Mouse (Mus musculus): Measurements from ENCODE around the gene Iscu. TPM values are rescaled to one million over a fixed set of nuclear protein-coding genes. Genes with fewer than 3 reads are reported as not detected.
"Not testable (repeated sequence)": the region's sequence is repeated elsewhere in the genome, so short reads cannot be mapped to it uniquely, and the experiment has no call there.

Iscu gene
- total RNA-seq, 2 experiments from 2014 or later = 115 to 126 TPM

DNA sequence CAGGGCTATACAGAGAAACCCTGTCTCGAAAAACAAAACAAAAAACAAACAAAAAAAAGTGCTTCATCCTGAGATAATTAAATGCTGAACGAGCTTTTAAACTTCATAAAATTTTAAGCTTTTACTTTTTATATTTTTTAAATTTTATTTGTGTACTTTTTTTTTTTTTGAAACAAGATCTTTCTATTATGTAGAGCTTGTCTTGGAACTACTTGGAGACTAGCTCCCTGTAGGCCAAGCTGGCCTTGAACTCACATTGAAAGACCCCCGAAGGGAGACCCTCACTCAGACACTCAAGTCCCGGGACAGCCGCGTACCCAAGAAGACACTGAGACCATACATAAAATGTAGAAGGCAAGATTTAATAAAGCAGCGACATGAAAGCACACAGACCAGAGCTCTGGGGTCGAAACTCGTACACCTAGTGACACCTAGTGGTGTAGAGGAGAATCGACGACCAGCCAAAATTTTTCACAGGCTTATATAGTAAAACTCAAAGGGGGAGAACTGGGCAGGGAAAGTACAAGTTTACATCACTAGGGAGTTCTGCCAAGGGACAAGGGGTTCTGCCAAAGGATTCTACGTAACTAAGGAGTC, 39.4 kb downstream of the Iscu start:
- not testable (repeated sequence) for DNase-seq (ENCODE audit: extremely low spot score in 1 of 2, low spot score in 1 of 2)

DNA sequence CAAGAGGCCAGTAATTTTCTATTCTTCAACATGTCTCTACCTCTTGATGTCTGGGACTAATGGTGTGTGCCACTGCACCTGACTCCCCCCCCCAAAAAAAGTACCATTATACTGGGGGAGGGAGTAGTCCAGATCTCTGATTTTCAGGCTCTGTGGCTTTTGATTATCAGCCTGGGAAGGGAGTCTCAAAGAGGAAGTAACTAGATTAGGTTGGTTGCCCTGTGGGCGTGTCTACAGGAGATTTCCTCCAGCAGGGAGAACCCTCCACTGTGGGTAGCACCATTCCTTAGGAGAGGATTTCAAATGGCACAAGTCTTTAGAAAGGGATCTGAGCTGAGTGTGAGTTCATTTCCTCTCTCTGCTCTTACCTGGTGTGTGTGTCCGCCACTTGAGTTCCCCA, 40.1 kb downstream of the Iscu start:
- DNase-seq (ENCODE audit: extremely low spot score in 1 of 2, low spot score in 1 of 2) = no peak

DNA sequence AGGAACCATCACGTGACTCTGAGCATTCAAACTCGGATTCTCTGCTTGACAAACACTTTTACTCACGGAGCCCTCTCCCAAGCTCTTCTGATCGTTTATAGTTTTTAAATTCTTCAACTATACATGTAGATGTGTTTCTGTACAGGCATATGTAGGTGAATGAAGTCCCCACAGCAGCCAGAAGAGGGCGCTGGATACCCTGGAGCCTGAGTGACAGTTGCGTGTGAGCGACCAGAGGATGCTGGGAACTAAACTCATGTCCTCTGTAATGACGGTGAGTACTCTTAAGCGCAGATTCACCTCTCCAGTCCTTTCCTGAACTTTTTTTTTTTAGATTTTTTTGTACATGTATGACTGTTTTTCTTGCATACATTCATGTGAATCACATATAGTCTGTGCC, 41.1 kb downstream of the Iscu start:
- DNase-seq (ENCODE audit: extremely low spot score in 1 of 2, low spot score in 1 of 2) = no peak

DNA sequence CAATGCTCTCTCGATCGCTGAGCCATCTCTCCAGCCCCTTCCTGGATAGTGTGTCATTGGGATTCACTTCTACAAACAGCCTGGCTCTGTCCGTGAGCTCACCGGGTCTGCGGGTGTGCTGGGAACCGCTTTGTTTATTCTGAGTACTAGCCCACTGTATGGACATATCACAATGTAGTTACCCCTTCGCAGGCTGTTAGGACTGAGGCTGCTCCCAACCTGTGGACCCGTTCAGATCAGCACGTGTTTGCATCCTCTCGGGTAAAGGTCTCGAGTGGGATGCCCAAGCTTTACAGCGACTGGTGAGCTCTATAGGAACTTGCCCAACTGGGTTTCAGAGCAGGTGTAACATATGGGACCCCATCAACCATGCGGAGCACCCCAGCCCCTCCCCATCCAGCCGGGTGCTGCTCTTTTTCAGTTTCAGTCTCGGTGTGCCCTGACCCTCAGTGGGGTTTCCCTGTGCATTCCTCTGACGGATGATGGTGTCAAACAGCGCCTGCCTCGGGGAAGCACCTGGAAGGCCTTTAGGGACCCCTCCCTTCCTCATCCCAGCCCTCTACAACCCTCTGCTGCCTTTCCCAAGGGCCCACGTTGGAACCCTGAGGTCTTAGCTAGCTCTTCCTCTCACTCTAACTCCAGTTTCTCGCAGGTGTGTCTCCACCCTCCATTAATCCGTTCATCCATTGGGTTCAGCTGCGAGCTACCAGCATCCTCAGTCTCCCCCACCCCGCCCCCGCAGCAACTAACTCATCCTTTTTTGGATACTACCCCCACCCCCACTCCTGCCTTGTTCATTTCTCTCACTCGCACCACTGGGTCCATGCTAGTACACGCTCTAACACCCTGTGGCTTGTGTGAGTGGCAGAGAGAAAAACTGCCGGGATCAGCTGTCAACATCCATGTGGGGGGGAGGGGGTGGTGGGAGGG, 41.8 kb downstream of the Iscu start:
- no peak for DNase-seq (ENCODE audit: extremely low spot score in 1 of 2, low spot score in 1 of 2)

DNA sequence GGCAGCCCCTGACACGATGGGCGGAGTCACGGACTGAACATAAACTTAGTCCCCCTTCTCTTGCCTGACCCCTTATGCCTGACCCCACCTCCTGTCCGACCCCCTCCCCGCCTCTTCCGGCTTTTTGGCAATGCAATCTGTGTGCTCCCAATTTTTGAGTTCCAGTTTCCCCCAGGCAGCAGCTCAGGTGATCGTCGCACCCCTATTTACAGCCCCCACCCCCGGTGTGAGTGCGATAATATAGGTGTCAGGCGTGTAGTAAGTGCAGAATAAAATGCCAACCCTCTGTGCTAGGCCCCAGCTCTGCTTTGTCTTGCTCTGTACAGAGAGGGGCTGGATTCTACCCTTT, 42.5 kb downstream of the Iscu start:
- DNase-seq (ENCODE audit: extremely low spot score in 1 of 2, low spot score in 1 of 2) = no peak

DNA sequence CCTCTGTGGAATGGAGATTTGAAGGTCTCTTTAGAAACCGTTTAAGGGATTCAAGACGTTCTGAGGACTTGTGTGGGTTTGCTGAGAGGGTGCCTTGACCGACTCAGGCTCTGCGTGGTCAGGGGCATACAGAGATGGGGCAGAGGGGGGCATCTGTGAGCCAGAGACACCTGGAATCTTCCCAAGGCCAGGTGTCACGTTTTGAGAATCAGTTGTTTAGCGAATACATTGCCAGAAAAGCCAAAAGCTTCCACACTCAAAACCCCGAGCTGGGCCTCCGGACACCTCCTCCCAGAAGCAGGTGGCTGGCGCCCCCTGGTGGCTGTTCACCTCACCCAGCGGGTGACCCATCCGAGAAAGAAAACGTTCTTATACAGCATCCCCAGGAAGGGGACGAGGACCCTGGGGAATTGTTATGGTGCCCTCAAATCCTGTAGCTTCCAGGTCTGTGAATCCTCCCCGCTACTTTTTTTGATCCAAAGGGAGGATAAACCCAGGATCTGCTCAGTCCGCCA, 43.1 kb downstream of the Iscu start:
- DNase-seq (ENCODE audit: extremely low spot score in 1 of 2, low spot score in 1 of 2) = peak; percentile 59 to 85

DNA sequence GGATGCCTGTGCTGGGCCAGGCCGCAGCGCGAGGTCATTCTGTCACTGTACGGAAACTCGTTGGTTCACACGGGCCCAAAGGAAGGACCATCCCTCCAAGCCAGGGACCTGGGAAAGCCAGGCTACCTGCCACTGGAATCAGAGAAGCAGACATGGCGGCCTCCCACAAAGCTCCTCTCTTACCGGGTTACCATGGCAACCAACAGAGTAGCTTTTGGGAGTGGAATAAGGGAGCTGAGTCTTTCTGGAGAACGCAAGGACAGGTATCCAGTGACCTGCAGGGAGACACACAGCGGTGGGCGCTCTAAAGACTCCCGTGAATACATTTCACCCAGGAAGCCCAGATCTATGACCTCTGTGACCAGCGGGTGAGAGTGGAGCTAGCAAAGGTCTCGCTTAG, 46.0 kb downstream of the Iscu start:
- no peak for DNase-seq (ENCODE audit: extremely low spot score in 1 of 2, low spot score in 1 of 2)

DNA sequence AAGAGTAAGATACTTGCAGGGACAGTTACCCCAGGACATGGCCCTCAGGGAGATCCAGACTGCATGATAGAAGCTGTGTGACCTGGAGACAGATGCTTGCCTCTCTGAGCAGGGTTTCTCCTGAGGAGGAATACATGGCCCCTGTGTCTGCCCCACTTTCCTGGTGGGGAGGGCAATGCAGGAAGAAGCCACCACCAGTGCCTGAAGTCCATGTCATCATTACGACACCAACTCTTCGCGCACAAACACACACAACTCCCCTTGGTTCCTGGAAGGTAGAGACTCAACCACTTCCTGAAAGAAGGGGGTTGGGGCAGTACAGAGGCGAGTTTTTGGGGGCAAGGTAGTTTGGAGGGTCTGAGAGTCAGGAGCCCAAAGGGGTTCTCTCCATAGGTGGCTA, 51.7 kb downstream of the Iscu start:
- DNase-seq (ENCODE audit: extremely low spot score in 1 of 2, low spot score in 1 of 2) = no peak

DNA sequence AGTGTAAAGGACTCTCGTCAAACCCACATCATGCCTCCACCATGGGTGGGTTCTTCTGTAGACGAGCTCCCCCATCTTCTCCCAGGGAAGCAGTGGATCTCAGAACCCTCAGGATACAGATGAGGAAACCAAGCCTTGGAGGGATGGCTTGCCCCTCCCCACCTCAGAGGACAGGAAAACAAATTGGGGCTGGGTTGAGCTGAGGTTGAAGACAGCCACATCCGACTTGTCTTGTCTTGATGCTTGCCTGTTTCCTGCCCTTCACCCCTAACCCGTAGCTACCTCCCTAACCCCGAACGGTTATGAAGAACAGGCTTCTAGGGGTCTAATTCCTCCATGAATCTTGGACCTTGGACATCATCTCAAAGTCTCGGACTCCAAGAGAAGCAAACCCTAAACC, 53.0 kb downstream of the Iscu start:
- DNase-seq (ENCODE audit: extremely low spot score in 1 of 2, low spot score in 1 of 2) = no peak

DNA sequence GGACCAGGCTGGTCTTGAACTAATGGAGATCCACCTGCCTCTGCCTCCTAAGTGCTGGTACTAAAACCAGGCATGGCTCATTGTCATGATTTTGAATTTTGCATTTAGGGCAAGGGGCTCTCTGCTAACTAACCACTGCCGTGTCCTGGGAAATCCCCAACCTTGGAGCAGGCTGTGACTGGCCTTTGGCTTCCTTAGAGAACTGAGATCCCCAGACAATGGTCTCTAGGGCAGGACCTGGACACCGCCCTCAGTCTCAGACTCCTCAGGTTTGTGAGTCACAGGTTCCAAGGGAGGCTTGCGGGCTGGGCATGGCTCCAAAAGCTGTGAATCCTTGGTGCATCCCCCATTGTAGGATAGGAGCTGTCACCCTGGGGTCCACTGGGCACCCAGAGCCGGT, 54.1 kb downstream of the Iscu start:
- no peak for DNase-seq (ENCODE audit: extremely low spot score in 1 of 2, low spot score in 1 of 2)

Other genes with a start within 250 kb of the Iscu start
- gene Cmklr1, start 122.3 kb upstream of the Iscu start, total RNA-seq (2021) = 1 to 10 TPM; 3.3 to 5.4 TPM
- gene 1700069L16Rik, start 48.0 kb upstream of the Iscu start, total RNA-seq (2021) = not detected
- 10 to 100 TPM; 12.8 to 13.1 TPM for gene Ficd, start 36.9 kb upstream of the Iscu start, total RNA-seq (2021)
- gene Sart3, start 238 bp upstream of the Iscu start, total RNA-seq (2021) = 10 to 100 TPM; 41.0 to 47.6 TPM
- 10 to 100 TPM; 18.4 to 23.9 TPM for gene Tmem119, start 27.8 kb downstream of the Iscu start, total RNA-seq (2021)
- gene Selplg, start 59.9 kb downstream of the Iscu start, total RNA-seq (2021) = 10 to 100 TPM; 29.3 to 33.5 TPM
- 10 to 100 TPM; 82.7 to 91.6 TPM for gene Coro1c, start 136.0 kb downstream of the Iscu start, total RNA-seq (2021)
- gene Ssh1, start 221.1 kb downstream of the Iscu start, total RNA-seq (2021) = 10 to 100 TPM; 22.9 to 27.6 TPM
- not detected for gene Dao, start 231.0 kb downstream of the Iscu start, total RNA-seq (2021)

All from layer of hippocampus, postnatal 25 days (tissue).